23 mouse cellular contexts compared by ENCODE assay signal in genomic region chr16:32323953-32324352, GRCm38 (mm10). TPM values are rescaled to one million over a fixed set of nuclear protein-coding genes. Genes with fewer than 3 reads are reported as not detected.
A peak's percentile ranks its signal among the peaks of the same experiment; 100 is the strongest.
DNase-seq lines count a peak whose midpoint lies in the region; ATAC-seq and TF ChIP-seq lines count a peak whose summit lies in the region.
"Had no signal": no experiment of that assay in that cellular context is flagged by ENCODE, and none has a peak within 500 bp of the region (broad histone marks: within the 10 kb centered on the region; RNA-seq: fewer than 3 reads in every experiment).

No protein-coding gene starts in this region.

- H3K4me3 ChIP-seq in heart, embryonic 13.5 days, result no peak overlapping the region
- no peak overlapping the region for H3K4me3 ChIP-seq in midbrain, postnatal 0 days (ENCODE audit: low read depth, low read length)
- H3K4me3 ChIP-seq in midbrain, embryonic 11.5 days (ENCODE audit: low read depth, low read length), result no peak overlapping the region
- H3K4me3 ChIP-seq in stomach, embryonic 15.5 days (replicated peaks), result no peak overlapping the region
- H3K4me3 ChIP-seq: embryonic facial prominence, embryonic 13.5 days; hindbrain, embryonic 13.5 days; midbrain, embryonic 15.5 days had no signal

- no peak overlapping the region; the same call in 1 of the 2 replicates for H3K9ac ChIP-seq in heart, embryonic 13.5 days
- H3K9ac ChIP-seq in midbrain, postnatal 0 days (replicated peaks; ENCODE audit: low read length, poor library complexity, severe bottlenecking), result 0 out of 2 replicates have a peak overlapping the region, but pooled peaks have one; percentile 19
- H3K9ac ChIP-seq in midbrain, embryonic 11.5 days (ENCODE audit: low read length), result no peak overlapping the region
- H3K9ac ChIP-seq in stomach, embryonic 15.5 days, result no peak overlapping the region
- H3K9ac ChIP-seq: embryonic facial prominence, embryonic 13.5 days; hindbrain, embryonic 13.5 days; midbrain, embryonic 15.5 days had no signal

- H3K4me2 ChIP-seq in heart, embryonic 13.5 days, result 0 out of 2 replicates have a peak overlapping the region, but pooled peaks have one; percentile 16
- no peak overlapping the region for H3K4me2 ChIP-seq in midbrain, postnatal 0 days (ENCODE audit: low read depth, low read length, poor library complexity, severe bottlenecking)
- no peak overlapping the region for H3K4me2 ChIP-seq in midbrain, embryonic 11.5 days
- 0 out of 2 replicates have a peak overlapping the region, but pooled peaks have one; percentile 25 for H3K4me2 ChIP-seq in stomach, embryonic 15.5 days
- H3K4me2 ChIP-seq: embryonic facial prominence, embryonic 13.5 days; hindbrain, embryonic 13.5 days; midbrain, embryonic 15.5 days had no signal

- 18% methylated on average over 7 of the region's 7 CpGs for WGBS in heart, embryonic 13.5 days
- WGBS in midbrain, postnatal 0 days, result 43% methylated on average over 7 of the region's 7 CpGs
- WGBS in midbrain, embryonic 11.5 days, result 44% methylated on average over 7 of the region's 7 CpGs
- 30% methylated on average over 7 of the region's 7 CpGs for WGBS in stomach, embryonic 15.5 days

- no peak for DNase-seq in heart, postnatal 25 days (ENCODE audit: low spot score)
- DNase-seq in midbrain, postnatal 0 days (ENCODE audit: low spot score), result no peak
- no peak for DNase-seq in midbrain, embryonic 11.5 days (ENCODE audit: low spot score, missing footprints)
- DNase-seq in ZHBTc4 (ENCODE audit: low read depth, low spot score), result peak; percentile 65
- DNase-seq in adrenal gland, adult 18-20 months (ENCODE audit: low spot score in 2 of 2), result no peak
- no peak for DNase-seq in ovary, adult 18-20 months (ENCODE audit: low spot score)
- DNase-seq: adrenal gland, adult 8-10 months; cerebellum, adult 11 months; gastrocnemius, postnatal 10 days; thymus, postnatal 4 days had no signal

- ATAC-seq in heart, embryonic 13.5 days (ENCODE audit: extremely low read depth, insufficient number of reproducible peaks, low FRiP score, low TSS enrichment), result no peak
- no peak for ATAC-seq in midbrain, postnatal 0 days (ENCODE audit: low FRiP score)
- ATAC-seq in midbrain, embryonic 11.5 days (ENCODE audit: low FRiP score), result no peak
- no peak for ATAC-seq in stomach, embryonic 15.5 days (ENCODE audit: insufficient read depth, low FRiP score, low read depth)
- ATAC-seq: midbrain, embryonic 15.5 days had no signal

- peaks cover 6% of the 10 kb centered on the region; the same call in 1 of the 2 replicates for H3K4me1 ChIP-seq in heart, embryonic 13.5 days
- H3K4me1 ChIP-seq in midbrain, postnatal 0 days (ENCODE audit: insufficient read depth, low read length), result no peaks in the 10 kb centered on the region
- H3K4me1 ChIP-seq in midbrain, embryonic 11.5 days (ENCODE audit: control insufficient read depth, insufficient read depth, low read length), result no peaks in the 10 kb centered on the region
- no peaks in the 10 kb centered on the region for H3K4me1 ChIP-seq in stomach, embryonic 15.5 days
- H3K4me1 ChIP-seq: embryonic facial prominence, embryonic 13.5 days; hindbrain, embryonic 13.5 days; midbrain, embryonic 15.5 days had no signal

- no peak for TF ChIP-seq CTCF in midbrain, postnatal 0 days (IDR thresholded peaks at IDR 0.05)

- no peaks in the 10 kb centered on the region for H3K36me3 ChIP-seq in heart, embryonic 13.5 days
- no peaks in the 10 kb centered on the region for H3K36me3 ChIP-seq in midbrain, postnatal 0 days (ENCODE audit: insufficient read depth, low read length)
- H3K36me3 ChIP-seq in midbrain, embryonic 11.5 days (ENCODE audit: control insufficient read depth, insufficient read depth, low read length), result no peaks in the 10 kb centered on the region
- no peaks in the 10 kb centered on the region for H3K36me3 ChIP-seq in stomach, embryonic 15.5 days
- H3K36me3 ChIP-seq: embryonic facial prominence, embryonic 13.5 days; hindbrain, embryonic 13.5 days; midbrain, embryonic 15.5 days had no signal

- H3K27ac ChIP-seq in heart, embryonic 13.5 days (replicated peaks), result no peak overlapping the region
- no peak overlapping the region for H3K27ac ChIP-seq in midbrain, postnatal 0 days (ENCODE audit: low read depth, low read length)
- no peak overlapping the region for H3K27ac ChIP-seq in midbrain, embryonic 11.5 days (ENCODE audit: low read depth, low read length)
- H3K27ac ChIP-seq in stomach, embryonic 15.5 days, result no peak overlapping the region
- H3K27ac ChIP-seq: embryonic facial prominence, embryonic 13.5 days; hindbrain, embryonic 13.5 days; kidney, postnatal 0 days; midbrain, embryonic 15.5 days had no signal

- intact Hi-C loops in heart, postnatal 25 days (cut with DNase I), result no loop called here

- H3K9me3 ChIP-seq in heart, embryonic 13.5 days, result peaks cover 3% of the 10 kb centered on the region; the same call in 1 of the 2 replicates
- H3K9me3 ChIP-seq in midbrain, postnatal 0 days (ENCODE audit: low read length), result no peaks in the 10 kb centered on the region
- no peaks in the 10 kb centered on the region for H3K9me3 ChIP-seq in midbrain, embryonic 11.5 days (ENCODE audit: control insufficient read depth, low read length)
- no peaks in the 10 kb centered on the region for H3K9me3 ChIP-seq in stomach, embryonic 15.5 days
- H3K9me3 ChIP-seq: embryonic facial prominence, embryonic 13.5 days; hindbrain, embryonic 13.5 days; midbrain, embryonic 15.5 days had no signal

- H3K27me3 ChIP-seq in heart, embryonic 13.5 days (replicated peaks), result no peaks in the 10 kb centered on the region
- H3K27me3 ChIP-seq in midbrain, postnatal 0 days (ENCODE audit: insufficient read depth, low read length), result no peaks in the 10 kb centered on the region
- H3K27me3 ChIP-seq in midbrain, embryonic 11.5 days (ENCODE audit: control insufficient read depth, insufficient read depth, low read length), result no peaks in the 10 kb centered on the region
- H3K27me3 ChIP-seq in stomach, embryonic 15.5 days (replicated peaks), result no peaks in the 10 kb centered on the region
- H3K27me3 ChIP-seq: embryonic facial prominence, embryonic 13.5 days; hindbrain, embryonic 13.5 days; midbrain, embryonic 15.5 days had no signal

RNA-seq across cellular contexts. Expression of gene Ubxn7, which starts 8.1 kb away (rescaled TPM):
- polyA plus RNA-seq in heart, embryonic 13.5 days (2015; fragmentation: Nextera tagmentation; extraction: Ambion mirVana), result 16.1 and 20.3 TPM in 2 replicates
- total RNA-seq in heart, postnatal 25 days (2021), result 10 to 100 TPM; 22.9 to 24.0 TPM
- total RNA-seq in midbrain, postnatal 0 days (2014; rRNA removed), result 37.0 and 50.4 TPM in 2 replicates
- polyA plus RNA-seq in midbrain, postnatal 0 days (2015; fragmentation: Nextera tagmentation; extraction: Ambion mirVana), result 8.7 and 10.7 TPM in 2 replicates
- 25.2 and 28.6 TPM in 2 replicates for polyA plus RNA-seq in midbrain, embryonic 11.5 days (2014; fragmentation: Nextera tagmentation; extraction: Ambion mirVana)
- 20.6 and 22.3 TPM in 2 replicates for polyA plus RNA-seq in stomach, embryonic 15.5 days (2015; fragmentation: Nextera tagmentation; extraction: Ambion mirVana)
- 10 to 100 TPM; 38.0 to 54.8 TPM for total RNA-seq in adrenal gland, adult 18-20 months (2021)

RNA-seq across cellular contexts. Expression of gene Rnf168, which starts 46.7 kb away (rescaled TPM):
- 17.6 and 18.0 TPM in 2 replicates for polyA plus RNA-seq in heart, embryonic 13.5 days (2015; fragmentation: Nextera tagmentation; extraction: Ambion mirVana)
- total RNA-seq in heart, postnatal 25 days (2021), result 10 to 100 TPM; 13.2 to 15.0 TPM
- total RNA-seq in midbrain, postnatal 0 days (2014; rRNA removed), result 34.8 and 42.1 TPM in 2 replicates
- polyA plus RNA-seq in midbrain, postnatal 0 days (2015; fragmentation: Nextera tagmentation; extraction: Ambion mirVana), result 22.3 and 27.1 TPM in 2 replicates
- 23.9 and 25.0 TPM in 2 replicates for polyA plus RNA-seq in midbrain, embryonic 11.5 days (2014; fragmentation: Nextera tagmentation; extraction: Ambion mirVana)
- 32.6 and 33.6 TPM in 2 replicates for polyA plus RNA-seq in stomach, embryonic 15.5 days (2015; fragmentation: Nextera tagmentation; extraction: Ambion mirVana)
- 10 to 100 TPM; 18.9 to 26.9 TPM for total RNA-seq in adrenal gland, adult 18-20 months (2021)

RNA-seq across cellular contexts. Expression of gene Smco1, which starts 52.7 kb away (rescaled TPM):
- polyA plus RNA-seq in heart, embryonic 13.5 days (2015; fragmentation: Nextera tagmentation; extraction: Ambion mirVana), result 0.17 and 0.20 TPM in 2 replicates
- 10 to 100 TPM; 25.6 to 30.3 TPM for total RNA-seq in heart, postnatal 25 days (2021)
- total RNA-seq in midbrain, postnatal 0 days (2014; rRNA removed), result 0.38 TPM in 1 of 2 replicates, not detected in the other
- 0.11 TPM in 1 of 2 replicates, not detected in the other for polyA plus RNA-seq in midbrain, postnatal 0 days (2015; fragmentation: Nextera tagmentation; extraction: Ambion mirVana)
- not detected in 2 replicates for polyA plus RNA-seq in midbrain, embryonic 11.5 days (2014; fragmentation: Nextera tagmentation; extraction: Ambion mirVana)
- 0.09 TPM in 1 of 2 replicates, not detected in the other for polyA plus RNA-seq in stomach, embryonic 15.5 days (2015; fragmentation: Nextera tagmentation; extraction: Ambion mirVana)
- under 1 TPM in 1 of 2 experiments, not detected in 1; 0.22 TPM for total RNA-seq in adrenal gland, adult 18-20 months (2021)
- total RNA-seq: adrenal gland, adult 8-10 months; common myeloid progenitor, adult 5-6 weeks; MEL had no signal
- polyA plus RNA-seq: C2C12; embryonic facial prominence, embryonic 13.5 days; intestine, embryonic 14.5 days; kidney, postnatal 0 days; limb, embryonic 11.5 days; liver, embryonic 16.5 days; midbrain, embryonic 15.5 days; stomach, embryonic 14.5 days had no signal

Comparison
In these comparisons a context has a peak if more than half of its experiments do, and no peak if none do; other contexts are left out.
1. H3K4me2 ChIP-seq: peak in heart, embryonic 13.5 days (single experiment) and stomach, embryonic 15.5 days (single experiment); none in midbrain, postnatal 0 days (single experiment) and midbrain, embryonic 11.5 days (single experiment).